Mouse (Mus musculus) c-Kit-negative CD71-positive TER-119-positive erythroid progenitor cells, embryonic 14.5 days (primary cell): ENCODE measurements around the gene Krt33a.

Source experiments
- DNase-seq: peaks from one replicate; pipeline ENCODE4 v3.0.0-alpha.2; 2013; ENCODE audit warnings: low read depth, low spot score

Krt33a gene

DNA sequence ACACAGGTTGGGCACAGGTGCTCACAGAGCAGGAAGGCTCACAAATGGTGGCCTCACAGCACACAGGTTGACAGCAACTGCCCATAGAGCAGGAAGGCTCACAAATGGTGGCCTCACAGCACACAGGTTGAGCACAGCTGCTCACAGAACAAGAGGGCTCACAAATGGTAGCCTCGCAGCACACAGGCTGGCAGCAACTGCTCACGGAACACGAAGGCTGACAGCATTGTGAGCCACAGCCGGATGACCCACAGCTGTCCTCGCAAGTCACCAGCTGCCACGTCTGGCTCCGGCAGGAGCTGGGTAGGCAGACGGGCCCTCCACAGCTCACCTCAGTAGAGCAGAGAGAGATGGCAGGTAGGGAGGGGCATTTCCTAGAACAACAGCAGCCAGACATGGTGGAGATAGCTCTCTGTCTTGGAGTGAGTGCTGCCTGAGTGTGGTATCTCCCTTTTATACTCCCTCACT, 29.8 kb downstream of the Krt33a start, which contains the start of gene Krtap16-1:
Krtap16-1 (minus strand) TSS at position 418 of the 468 bp plus-strand sequence.
- DNase-seq = no peak

DNA sequence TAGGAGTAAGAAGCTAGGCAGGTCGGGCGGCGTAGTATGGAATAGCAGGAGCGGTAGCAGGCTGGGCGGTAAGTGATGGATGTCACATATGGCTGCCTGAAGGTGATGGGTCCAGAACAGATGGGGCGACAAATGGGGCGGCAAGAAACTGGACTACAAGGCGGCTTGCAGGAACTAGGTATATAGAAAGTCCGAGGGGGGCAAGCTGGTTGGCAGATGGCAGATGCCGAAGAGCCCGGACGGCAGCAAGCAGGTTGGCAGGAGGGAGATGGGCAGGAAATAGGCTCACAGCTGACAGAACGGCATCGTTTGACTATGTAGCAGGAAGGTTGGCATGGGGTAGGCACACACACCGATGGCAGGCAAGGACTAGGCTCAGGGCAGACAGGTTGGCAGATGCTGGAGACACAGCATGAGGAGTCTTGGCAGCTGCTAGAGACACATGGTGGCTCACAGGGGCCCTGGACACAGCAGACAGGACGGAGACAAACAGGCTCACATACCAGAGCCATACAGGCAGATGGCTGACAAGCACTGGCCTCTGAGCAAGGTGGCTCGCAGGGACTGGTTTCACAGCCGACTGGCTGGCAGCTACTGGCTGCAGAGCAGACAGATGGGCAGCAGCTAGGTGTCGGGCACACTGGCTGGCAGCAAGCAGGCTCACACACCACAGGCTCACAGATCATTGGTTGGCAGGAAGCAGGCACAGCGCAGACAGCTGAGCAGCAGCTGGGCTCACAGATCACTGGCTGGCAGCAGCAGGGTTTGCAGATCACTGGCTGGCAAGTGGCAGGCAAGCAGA, 30.5 kb downstream of the Krt33a start:
- DNase-seq = no peak

DNA sequence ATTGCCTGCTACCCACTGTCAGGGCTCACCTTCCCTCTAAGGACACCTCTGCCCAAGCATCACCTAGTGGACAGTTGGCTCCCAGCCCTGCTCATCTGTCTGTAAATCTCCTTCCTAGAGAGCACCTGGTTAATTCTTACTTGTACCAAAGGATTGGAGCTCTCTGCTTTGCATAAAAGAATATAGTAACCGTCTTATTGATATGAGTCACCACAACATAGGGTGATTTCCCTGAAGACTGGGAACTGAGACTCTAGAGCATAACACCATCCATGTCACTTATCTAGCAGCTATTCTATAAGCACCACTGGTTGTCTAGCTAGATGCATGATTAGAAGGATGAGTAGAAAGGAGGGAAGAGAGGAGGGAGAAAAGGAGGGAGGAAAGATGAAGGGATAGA, 32.6 kb downstream of the Krt33a start:
- DNase-seq = no peak

DNA sequence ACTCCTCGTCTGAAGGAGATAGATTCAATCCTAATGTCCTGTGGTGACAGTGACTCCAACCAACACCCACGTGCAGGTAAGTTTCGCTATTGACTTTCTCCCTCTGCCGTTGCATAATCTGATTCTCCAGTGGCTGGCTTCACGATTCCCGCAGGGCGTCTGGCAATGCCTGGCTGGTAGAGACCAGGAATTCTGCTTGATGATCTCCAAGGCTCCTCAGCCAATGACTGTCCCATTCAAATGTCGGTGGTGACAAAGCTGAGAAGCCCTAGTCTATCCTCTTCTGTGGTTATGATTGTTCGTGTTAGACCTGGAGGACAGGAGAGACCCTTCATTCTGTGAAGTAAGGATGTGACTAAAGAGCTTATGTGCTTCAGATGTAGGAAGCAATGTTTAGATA, 33.3 kb downstream of the Krt33a start:
- no peak for DNase-seq

DNA sequence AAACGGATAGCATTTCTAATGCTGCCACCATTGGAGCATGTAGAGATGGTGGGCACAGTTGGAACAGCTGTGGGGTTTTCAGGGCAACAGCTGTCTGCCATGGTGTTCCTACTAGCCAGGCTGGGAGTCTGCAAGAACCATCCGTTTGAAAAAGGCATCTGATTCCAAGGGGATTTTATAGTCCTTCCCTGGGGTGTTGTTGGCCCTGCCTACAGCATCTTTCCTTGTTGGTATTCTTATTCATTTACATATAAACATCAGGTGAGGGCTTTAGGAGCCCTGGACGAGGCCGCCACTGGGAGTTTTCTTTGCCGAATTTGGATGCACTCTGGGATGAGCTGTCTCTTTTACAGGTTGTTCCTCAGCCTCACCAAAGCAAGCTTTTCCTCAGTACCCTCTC, 37.1 kb downstream of the Krt33a start, which contains the start of gene Krtap29-1:
Krtap29-1 (minus strand) TSS at position 101 of the 400 bp plus-strand sequence.
- DNase-seq = no peak

DNA sequence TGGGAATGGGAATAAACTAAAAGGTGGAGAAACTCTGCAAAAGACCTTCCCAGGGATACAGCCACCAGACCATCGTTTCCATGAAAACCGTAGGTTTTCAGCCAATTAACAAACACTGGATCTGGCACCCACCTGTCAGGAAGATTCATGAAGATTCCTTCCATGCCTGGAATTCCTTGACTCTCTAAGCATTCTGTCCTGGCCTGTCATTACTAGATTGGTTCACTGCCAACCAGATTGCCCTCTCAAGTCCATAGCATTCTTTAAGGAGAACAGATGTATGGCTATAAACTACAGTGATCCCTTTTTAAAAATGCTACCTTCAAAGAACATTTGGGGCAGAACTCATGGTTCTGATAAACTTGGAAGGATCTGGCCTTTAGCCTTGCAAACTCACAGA, 50.1 kb downstream of the Krt33a start:
- DNase-seq = no peak

DNA sequence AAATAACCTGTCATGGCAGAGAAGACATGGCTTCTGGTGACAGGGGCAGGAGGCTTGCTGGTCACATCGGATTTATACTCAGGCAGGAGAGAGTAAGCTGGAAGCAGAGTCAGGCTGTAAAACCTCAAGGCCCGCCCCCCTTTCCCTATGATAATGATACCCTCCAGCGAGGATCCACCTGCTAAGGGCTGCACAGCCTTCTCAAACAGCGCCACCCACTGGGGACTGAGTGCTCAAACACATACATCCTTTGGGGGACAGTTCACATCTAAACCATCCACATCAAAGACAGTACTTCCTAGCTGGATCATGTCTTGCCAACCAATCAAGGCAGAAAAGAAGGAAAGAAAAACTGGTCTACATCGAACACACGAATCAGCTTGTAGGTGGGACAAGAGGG, 51.8 kb downstream of the Krt33a start:
- no peak for DNase-seq
